Mouse (Mus musculus) gastrocnemius, postnatal 25 days (tissue): ENCODE measurements around the gene Pxdn. TPM values are rescaled to one million over a fixed set of nuclear protein-coding genes. Genes with fewer than 3 reads are reported as not detected.

Experiments used
- DNase-seq: peaks from one replicate; pipeline ENCODE4 v3.0.0; 2022
- total RNA-seq, 2 experiments: library from RNA; stranded (reverse); gene quantifications; 1 replicate in 1 of 2; 2 replicates in 1 of 2; pipeline ENCODE4 v1.2.3; 2021

The Pxdn gene
- total RNA-seq, 2 experiments from 2014 or later, result 12.1 to 23.8 TPM

DNA sequence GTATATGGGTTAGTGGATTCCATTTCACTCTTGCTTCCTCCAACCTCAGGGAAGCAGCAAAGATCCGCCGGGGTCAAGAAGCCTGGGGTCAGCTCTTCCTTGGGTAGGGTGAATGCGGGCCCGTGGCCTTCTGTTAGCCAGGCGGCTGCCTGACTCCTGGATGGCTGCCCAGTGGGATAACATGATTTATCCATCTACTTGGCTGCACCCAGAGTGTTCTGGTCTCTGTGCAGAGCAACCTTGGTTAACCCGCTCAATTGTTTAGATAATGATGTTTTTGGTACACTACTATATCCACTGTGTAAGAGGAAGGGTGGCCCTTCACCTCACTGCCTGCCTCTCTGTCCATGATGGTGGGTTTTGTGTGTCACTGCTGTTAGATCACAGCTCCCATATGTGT lies 14.7 kb downstream of the Pxdn start:
- peak; percentile 55 for DNase-seq

DNA sequence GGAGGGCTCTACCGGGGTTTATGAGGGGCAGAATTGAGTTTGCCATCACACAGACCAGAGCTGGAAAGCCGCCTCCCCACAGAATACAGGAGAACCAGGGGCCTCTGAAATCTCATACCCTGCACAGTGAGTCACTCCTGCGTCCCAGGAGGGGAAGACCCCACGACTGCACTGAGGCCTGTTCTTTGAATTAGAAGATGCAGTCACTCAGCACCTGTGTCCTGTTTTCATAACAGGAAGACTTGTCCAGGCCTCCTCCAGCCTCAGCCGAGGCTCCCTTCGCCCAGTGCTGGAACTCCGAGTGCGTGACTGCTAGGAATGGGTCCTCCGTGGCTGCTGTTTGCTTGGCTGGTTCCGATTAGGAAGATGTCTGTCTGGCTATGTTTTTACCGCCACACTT lies 16.6 kb downstream of the Pxdn start:
- DNase-seq, result peak; percentile 38

DNA sequence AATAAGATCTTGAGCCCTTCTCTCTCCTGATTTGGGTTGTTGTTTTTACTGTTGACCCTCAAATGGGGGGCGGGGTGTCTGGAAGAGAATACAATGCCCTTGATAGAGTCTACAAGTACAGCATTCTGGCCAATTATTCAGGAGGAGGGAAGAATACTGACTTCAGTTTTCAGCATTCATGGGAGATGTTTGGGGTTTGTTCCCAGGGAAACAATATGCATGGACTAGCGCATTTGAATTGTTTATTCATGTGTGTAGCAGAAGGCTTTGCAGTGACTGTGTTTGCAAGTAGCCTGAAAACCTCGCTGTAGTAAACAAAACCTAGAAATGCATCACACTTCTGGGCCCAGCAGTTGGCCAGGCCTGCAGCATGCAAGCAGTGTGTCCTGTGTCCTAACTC lies 17.1 kb downstream of the Pxdn start:
- no peak for DNase-seq

DNA sequence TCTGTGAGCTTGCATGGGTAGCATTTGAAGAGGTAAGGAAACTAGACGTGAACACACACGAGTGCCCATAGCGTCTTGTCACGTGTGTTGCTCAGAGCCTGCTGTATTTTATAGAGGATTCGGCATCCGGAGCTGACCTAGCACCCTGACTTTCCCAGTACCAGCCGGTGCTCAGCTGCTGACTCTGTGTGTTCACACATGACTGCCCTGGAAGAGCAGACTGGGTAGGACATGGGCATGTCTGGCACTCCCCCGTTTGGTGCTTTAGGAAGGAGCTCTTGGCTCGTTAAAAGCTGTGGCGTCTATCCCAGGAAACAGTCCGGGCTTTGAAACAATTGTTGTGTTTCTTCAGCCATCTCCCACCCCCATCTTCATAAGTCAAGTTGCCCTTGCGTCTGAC lies 19.6 kb downstream of the Pxdn start:
- no peak for DNase-seq

DNA sequence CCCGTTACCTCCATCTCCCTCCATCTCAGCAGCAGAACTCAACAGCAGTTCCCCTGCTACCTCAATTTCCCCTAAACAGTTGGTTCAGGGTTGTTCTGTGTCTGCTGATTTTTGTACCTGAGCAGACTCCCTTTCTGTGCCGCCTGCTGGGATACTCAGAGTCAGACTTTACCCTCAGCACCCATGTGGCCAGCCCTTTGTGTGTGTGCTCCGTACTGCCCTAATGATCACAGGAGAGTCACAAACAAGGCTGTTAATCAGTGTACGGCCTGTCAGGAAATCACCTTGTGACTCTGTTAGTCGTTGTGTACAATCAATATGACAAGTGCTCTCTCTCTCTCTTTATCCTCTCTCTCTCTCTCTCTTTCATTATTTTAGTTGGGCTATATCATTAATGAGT lies 21.2 kb downstream of the Pxdn start:
- DNase-seq, result no peak

DNA sequence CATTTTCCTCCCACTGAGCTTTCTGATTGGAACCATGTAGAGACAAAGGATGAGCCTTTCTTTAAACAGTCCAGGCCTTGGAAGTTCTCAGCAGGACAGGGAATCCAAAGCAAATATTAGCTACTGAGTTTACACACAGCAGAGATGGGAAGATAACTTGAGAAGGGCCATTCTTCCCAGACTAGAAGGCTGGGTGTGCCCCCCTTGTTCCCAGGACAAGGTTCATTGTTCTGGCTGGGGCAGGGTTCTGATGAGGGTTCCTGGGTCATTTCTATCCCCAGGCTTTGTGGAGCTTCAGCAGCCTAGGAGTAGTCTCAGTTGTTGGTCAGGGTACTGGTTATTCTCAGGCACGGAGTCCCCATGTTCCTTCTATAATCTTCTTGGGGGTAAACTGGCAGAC lies 23.6 kb downstream of the Pxdn start:
- no peak for DNase-seq

DNA sequence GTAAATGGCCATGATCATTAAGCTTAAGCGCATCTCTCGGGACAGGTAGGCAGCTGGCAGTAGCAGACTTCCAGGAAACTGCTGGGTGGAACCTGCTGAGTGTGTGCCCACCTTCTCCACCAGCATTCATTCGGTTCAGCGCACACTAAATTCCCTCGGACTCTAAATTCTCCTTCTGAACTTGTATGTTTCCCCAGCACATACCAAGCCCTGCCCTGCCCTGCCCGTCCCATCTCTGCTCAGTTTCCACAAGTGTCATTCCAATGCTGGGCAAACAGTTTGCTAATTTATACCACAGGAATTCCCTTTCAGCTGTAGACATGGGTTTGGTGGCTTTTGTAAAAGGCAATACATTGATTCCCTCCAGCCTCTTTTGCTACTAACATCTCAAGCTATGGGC lies 27.6 kb downstream of the Pxdn start:
- DNase-seq, result no peak

DNA sequence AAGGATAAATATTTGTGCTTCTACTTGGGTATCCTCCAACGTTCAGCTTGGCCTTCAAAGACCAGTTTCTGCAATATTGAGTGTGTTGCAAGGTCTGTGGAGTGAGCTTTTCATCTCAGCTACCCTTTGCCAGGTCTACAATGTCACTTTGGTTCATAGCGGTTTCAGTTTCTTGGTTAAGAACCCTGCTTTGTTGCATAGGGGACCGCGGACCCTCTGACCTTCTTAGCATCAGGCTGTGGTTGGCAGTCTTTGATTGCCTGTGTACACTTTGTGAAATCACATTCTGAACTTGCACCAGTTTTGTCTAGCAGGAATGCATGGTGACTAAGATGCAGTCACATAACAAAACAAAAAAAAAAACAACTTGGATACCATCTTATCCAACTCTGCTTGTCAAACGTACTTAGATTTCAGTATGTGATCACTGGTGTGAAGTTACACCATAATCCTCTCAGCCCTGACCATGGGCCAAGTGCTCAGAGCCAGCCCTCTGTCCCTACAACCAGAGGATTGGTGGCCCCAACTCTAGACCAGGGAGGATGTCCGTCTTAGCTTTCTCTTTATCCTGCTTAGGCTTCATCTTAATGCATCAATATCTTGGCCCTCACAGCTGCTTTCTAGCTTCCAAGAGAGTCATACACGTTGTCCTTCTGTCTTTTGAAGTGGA lies 34.5 kb downstream of the Pxdn start:
- no peak for DNase-seq

DNA sequence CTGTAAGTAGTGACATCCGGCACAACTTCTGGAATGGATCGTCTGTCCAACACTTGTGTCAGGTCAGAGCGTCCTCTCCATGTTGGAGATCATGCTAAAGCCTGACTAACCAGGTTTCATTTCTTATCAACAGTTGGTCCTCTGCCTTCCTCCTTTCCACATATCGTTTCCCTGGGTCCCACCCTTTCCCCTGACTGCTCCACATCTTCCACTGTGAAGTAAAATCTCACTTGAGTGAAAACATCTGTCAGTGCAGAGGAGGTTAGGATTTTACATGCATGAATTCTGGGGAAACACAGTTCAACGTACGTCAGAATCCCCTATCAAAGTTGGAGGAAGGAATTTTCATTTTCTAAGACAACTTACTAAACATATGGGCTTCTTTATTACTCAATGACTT lies 35.1 kb downstream of the Pxdn start:
- no peak for DNase-seq

DNA sequence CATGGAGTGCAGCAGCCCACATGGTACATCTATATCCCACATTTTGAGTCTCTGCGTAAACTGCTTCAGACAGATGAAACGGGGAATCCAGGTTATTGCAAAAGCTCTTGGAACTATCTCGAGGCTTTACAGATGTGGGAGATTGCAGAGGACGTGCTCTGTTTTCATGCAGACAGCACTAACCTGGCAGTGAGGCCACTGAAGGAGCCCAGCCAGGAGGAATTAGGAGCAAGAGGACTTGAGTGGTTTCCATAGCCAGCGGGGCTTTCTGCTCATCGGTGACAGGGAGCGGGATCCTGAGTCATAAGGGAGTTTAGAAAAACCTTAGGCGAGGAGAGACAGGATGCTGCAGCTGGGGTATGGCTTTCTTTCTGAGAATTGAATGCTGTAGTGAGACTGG lies 42.7 kb downstream of the Pxdn start:
- DNase-seq, result peak; percentile 29

DNA sequence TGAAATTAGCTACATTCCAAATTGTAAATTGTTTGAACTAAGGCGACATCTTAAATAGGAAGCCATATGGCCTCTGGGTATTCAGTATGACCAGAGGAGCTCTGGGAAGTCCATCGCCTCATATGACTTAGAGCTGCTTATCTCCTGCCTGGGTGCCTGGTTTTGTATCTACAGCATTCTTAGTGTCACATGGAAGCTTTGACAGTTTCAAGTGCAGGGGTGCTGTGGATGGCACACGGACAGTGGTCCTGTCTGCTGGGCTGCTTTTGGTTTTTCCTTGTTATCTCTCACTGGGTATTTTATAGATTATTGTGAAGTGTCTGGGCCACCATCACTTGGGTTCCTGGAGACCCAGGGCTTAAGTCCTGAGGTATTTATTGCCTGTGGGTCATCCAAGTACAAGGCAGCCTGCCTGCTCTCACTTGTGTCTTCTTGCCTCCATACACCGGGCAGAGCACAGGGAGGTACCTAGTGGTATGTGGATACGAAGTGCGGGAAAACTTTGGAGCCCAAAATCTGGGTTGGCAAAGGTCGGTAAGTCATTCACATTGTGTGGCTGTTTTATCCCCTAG lies 44.4 kb downstream of the Pxdn start:
- no peak for DNase-seq

DNA sequence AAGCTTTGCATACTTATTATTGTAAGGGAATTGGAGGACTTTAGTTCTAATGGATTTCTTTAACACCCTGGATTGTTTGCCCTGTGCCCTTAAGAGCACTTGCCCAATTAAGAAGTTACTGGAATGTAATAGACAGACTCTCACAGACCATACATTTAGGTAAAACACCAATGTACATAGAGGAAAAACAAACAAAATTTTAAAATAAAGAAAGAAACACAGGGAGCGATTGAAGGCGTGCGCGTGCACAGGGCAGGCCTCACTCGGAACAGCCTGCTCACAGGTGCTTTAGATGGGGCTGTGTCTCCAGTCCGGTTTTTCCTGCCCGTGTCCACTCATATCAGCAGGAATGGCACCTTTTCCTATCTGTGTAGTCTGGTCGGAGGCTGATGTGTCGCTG lies 45.8 kb downstream of the Pxdn start:
- DNase-seq, result no peak

DNA sequence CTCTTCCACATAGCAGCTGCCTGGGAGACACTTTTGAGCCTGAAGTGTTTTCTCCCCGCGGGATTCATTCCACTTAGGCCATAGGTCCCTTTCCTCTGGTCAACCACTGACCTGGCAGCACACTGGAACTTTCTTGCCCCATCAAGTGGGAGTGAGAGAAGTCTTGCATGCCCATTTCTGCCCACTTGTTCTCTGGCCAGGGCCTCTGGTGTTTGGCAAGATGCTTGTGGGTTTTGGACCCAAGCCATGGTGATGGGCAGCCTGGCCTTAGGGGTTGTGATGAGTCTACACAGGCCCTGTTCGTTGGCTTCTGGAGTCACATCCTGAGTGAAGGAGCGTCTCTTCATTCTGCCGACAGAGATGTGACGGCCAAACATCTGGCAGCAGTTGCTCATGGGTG lies 47.7 kb downstream of the Pxdn start:
- no peak for DNase-seq

DNA sequence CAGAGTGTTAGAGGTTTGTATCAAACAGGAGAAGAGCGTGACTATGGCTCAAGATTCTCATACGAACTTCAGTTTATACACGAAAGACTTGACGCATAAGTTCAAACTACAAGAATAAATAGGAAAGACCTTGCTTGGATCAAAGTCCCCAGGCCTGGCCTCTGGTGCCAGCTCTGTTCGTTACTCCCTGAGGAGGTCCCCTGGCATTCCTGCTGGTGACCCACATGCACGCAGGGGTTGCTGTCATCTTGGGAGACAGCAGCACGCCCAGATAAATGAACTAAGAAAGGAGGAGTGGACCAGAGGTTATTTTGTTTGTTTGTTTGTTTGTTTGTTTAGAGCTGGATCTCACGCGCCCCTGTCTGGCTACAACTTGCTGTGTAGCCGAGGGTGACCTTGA lies 48.8 kb downstream of the Pxdn start:
- DNase-seq, result no peak

DNA sequence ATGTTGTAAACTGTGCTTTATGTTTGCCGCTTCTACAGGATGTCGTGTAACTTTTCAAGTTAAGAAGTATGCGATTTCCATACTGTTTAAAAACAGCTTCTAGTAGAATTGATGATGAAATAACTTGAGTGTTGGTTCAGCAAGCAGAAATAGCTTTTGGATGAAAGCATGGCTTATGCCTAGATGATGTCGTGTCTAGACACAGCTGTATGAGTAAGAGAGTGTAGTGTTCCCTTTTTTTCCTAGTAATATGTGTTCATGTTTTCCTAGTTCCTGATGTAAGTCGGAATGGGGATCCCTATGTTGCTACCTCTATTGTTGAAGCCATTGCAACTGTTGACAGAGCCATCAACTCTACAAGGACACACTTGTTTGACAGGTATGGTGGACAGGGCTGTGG lies 61.5 kb downstream of the Pxdn start:
- no peak for DNase-seq

DNA sequence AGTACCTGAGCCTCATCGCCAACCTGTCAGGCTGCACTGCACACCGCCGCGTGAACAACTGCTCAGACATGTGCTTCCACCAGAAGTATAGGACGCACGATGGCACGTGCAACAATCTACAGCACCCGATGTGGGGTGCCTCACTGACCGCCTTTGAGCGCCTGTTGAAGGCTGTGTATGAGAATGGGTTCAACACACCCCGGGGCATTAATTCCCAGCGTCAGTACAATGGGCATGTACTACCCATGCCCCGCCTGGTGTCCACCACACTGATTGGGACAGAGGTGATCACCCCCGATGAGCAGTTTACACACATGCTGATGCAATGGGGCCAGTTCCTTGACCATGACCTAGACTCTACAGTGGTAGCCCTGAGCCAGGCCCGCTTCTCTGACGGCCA lies 64.5 kb downstream of the Pxdn start:
- DNase-seq, result no peak

DNA sequence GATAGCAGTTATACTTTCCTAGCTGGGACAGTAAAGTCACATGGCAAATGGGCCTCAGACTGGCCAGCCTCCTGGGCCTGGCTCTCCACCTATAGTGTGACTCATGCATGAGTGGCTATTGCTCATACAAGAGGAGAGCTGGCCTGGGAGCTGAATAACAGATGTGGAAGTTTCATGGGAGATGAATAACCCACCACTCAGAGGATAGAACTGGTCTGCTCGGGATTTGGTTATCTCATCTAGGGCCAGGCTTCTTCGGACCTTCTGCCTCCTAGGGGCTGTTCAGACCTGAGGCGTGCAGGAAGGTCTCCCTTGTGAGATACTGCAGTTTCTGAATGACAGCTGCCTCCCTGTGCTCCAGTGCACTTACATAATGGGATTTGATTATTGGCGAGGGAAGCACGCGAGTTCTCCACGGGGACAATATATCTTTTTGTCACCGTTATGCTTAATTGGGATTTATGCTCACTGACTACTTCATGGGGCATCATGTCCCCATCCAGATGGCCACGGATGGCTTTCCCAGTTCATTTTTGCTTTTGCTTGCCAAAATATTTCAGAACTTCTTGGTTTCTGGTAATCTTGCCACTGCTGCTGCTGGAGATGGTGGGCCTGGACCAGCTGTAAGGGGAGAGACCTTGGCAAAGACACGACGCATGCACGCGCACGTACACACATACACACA lies 66.4 kb downstream of the Pxdn start:
- peak; percentile 65 for DNase-seq

DNA sequence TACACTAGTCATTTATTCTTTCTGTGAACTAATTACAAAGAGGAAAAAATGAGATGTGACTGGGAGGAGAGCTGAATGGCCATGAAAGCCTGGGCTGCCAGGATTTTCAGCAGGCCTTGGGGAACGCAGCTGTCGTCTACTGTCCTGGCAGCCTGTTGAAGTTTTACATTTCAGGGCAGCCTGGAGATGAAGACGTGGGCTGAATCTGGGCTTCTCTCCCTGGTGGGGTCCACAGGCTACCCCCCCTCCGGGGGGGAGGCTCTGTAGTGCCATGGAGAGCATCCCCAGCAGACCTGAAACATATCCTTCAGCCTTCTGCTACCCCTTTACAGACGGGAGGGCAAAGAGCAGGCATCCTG lies 66.9 kb downstream of the Pxdn start:
- DNase-seq, result peak; percentile 35

DNA sequence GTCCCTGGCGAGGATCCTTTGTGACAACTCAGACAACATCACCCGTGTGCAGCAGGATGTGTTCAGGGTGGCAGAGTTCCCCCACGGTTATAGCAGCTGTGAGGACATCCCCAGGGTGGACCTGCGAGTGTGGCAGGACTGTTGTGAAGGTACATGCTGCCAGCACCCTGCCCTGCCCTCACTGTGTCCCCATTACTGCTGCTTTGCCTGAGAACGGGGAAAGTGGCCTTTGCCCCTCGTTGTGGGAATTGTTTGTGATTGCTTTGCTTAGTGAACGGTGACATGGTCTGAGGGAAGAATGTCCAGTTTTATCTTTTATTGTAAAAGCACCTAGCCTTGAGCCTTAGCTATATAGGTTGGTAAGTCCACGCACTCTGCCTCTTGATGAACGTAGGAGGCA lies 69.2 kb downstream of the Pxdn start:
- no peak for DNase-seq

DNA sequence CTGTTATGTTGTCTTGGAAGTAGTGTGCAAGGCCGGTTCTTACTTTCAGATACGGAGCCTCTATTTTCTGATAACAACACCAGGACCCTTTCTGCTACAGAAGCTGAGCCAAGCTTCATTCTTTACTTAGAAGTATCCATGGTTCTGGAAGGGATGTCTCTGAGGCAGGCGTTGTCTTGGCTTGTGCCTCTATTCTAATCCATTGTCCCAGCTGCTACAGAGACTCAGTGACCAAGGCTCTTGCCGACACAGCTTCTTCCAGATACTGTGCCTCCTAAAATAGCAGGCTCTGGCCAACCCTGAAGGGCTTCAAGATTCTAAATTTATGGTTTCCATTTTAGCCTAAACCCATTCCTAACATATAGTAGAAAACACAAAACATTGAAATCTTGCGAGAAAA lies 71.3 kb downstream of the Pxdn start:
- no peak for DNase-seq

DNA sequence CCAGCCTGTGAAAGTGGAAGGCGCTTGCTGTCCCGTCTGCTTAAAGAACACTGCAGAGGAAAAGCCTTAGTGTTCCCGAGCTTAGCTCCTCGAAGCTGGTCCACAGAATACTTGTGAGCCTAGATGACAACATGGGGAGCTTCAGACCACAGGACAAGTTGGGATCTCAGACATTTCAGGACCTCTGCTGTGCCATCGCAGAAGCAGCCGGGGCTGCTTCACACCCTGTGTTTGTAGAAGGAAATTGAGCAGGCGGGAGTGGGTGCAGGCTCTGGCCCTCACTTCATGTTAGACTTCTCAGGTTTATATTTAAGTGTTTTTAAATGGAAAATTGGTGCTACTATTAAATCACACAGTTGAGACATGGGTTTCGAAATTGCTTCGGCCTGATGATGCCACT lies 78.1 kb downstream of the Pxdn start:
- no peak for DNase-seq

DNA sequence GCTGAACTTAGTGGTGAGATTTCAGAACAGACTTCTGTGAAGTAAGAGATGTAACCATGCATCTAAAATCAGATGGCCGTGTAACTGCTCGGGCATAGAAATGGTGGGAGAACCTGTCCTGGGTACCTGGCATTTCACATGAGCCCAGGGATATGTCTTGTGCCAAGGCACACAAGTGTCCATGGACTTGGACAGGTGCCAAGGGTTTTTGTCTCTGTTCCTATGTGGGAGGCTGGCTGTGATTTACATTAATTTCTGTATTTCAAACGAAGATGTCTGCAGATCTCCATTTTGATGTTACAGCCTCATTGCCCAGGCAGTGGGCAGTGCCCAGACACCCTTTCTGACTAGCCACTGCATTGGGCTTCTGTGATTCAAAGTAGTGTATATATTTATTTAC lies 79.7 kb downstream of the Pxdn start:
- no peak for DNase-seq

DNA sequence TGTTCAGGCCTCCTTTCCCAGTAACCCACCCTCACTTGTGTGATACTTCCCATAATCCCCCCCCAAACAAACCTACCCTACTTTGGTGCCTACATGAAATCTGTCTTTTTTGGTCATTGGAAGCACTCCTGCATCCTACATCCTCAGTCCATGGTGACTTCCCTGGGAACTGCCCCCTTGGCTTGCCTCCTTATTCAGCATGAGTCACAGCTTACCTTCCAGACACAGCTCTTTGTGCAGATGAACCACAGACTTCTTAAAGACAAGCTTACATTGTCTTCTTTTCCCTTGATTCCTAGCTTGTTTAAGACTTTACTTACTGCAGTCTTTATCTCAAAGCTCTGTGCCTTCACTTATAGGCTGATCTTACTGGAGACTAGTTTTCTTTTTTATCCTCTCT lies 83.0 kb downstream of the Pxdn start:
- no peak for DNase-seq

DNA sequence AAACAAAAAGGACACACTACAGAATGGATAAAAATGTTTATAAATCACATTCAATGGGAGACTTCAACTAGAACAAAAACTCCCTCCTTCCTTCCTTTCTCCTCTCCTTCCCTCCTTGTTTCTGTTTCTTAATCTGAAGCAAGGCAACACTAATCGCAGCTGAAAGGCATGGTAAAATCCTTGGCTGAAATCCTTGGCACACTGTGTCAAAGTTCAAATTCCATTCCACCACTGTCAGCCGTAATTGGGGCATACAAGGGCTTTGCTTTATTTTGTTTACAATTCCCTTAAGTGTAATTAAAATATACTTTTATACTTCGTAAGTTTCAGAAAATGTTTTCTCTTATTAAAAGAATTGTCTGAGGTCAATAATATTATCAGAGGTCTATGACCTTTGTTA lies 86.1 kb downstream of the Pxdn start:
- no peak for DNase-seq
